Mouse (Mus musculus) urinary bladder, adult 2 months (tissue): ENCODE data around the gene Ubxn11. TPM values are rescaled to one million over a fixed set of nuclear protein-coding genes. Genes with fewer than 3 reads are reported as not detected.
"Not testable (repeated sequence)": the region's sequence is repeated elsewhere in the genome, so short reads cannot be mapped to it uniquely, and the experiment has no call there.

Source experiments
- DNase-seq: peaks from one replicate; pipeline ENCODE4 v3.0.0; 2022; ENCODE audit warnings: low spot score
- polyA plus RNA-seq: library from polyadenylated mRNA; depleted of rRNA; stranded (reverse); fragments of >200 nt; gene quantifications from 2 replicates; pipeline ENCODE4 v1.2.3, GENCODE M21; 2012; rRNA removed

Ubxn11 gene
- polyA plus RNA-seq, 1 experiment, result 4.2 TPM

GRCm38 (mm10) chr4:134144297-134144696 is 41.9 kb downstream of the Ubxn11 start:
- not testable (repeated sequence) for DNase-seq

- DNase-seq, result no peak
These were observed 47.0 kb downstream of the Ubxn11 start for GRCm38 (mm10) chr4:134149389-134149788.

GRCm38 (mm10) chr4:134152112-134152511 is 49.7 kb downstream of the Ubxn11 start:
- no peak for DNase-seq

- DNase-seq, result no peak
These were observed 51.3 kb downstream of the Ubxn11 start for GRCm38 (mm10) chr4:134153656-134154055.

GRCm38 (mm10) chr4:134154354-134154753 is 52.0 kb downstream of the Ubxn11 start:
- no peak for DNase-seq

- DNase-seq, result no peak
These were observed 53.2 kb downstream of the Ubxn11 start for GRCm38 (mm10) chr4:134155531-134155930.

- DNase-seq, result no peak
These were observed 53.6 kb downstream of the Ubxn11 start for GRCm38 (mm10) chr4:134155961-134156465.

- no peak for DNase-seq
These were observed 54.4 kb downstream of the Ubxn11 start for GRCm38 (mm10) chr4:134156744-134157143.

- no peak for DNase-seq
These were observed 55.2 kb downstream of the Ubxn11 start for GRCm38 (mm10) chr4:134157558-134157957.

GRCm38 (mm10) chr4:134158774-134159173 is 56.4 kb downstream of the Ubxn11 start:
- no peak for DNase-seq

GRCm38 (mm10) chr4:134160071-134160470 is 57.7 kb downstream of the Ubxn11 start:
- peak; percentile 28 for DNase-seq

- DNase-seq, result no peak
These were observed 62.2 kb downstream of the Ubxn11 start for GRCm38 (mm10) chr4:134164591-134164990.

GRCm38 (mm10) chr4:134165024-134165423 is 62.7 kb downstream of the Ubxn11 start:
- no peak for DNase-seq

GRCm38 (mm10) chr4:134165548-134166465 is 63.4 kb downstream of the Ubxn11 start:
- no peak for DNase-seq

GRCm38 (mm10) chr4:134166906-134167305 is 64.5 kb downstream of the Ubxn11 start:
- DNase-seq, result no peak

- DNase-seq, result no peak
These were observed 70.0 kb downstream of the Ubxn11 start for GRCm38 (mm10) chr4:134172391-134172790.

Other genes with a start within 250 kb of the Ubxn11 start
- 15.9 and 17.9 TPM in 2 replicates for gene Rps6ka1, start 214.8 kb upstream of the Ubxn11 start, polyA plus RNA-seq
- 131 and 148 TPM in 2 replicates for gene Hmgn2, start 133.9 kb upstream of the Ubxn11 start, polyA plus RNA-seq
- gene Dhdds, start 101.7 kb upstream of the Ubxn11 start, polyA plus RNA-seq, result 35.0 and 35.6 TPM in 2 replicates
- not detected in 2 replicates for gene Lin28a, start 83.7 kb upstream of the Ubxn11 start, polyA plus RNA-seq
- 0.37 and 0.44 TPM in 2 replicates for gene Zfp683, start 48.7 kb upstream of the Ubxn11 start, polyA plus RNA-seq
- 11.8 and 17.7 TPM in 2 replicates for gene Crybg2, start 41.8 kb upstream of the Ubxn11 start, polyA plus RNA-seq
- gene Cd52, start 7.5 kb upstream of the Ubxn11 start, polyA plus RNA-seq, result 31.3 and 32.6 TPM in 2 replicates
- 337 and 349 TPM in 2 replicates for gene Sh3bgrl3, start 26.2 kb downstream of the Ubxn11 start, polyA plus RNA-seq
- gene Cep85, start 84.5 kb downstream of the Ubxn11 start, polyA plus RNA-seq, result 22.9 and 23.6 TPM in 2 replicates
- not detected in 2 replicates for gene Gm7534, start 100.4 kb downstream of the Ubxn11 start, polyA plus RNA-seq
- gene Catsper4, start 124.8 kb downstream of the Ubxn11 start, polyA plus RNA-seq, result 0.50 and 1.0 TPM in 2 replicates
- gene Cnksr1, start 135.8 kb downstream of the Ubxn11 start, polyA plus RNA-seq, result 11.5 and 13.1 TPM in 2 replicates
- gene E130218I03Rik, start 141.1 kb downstream of the Ubxn11 start, polyA plus RNA-seq, result not detected in 2 replicates
- 8.9 and 11.0 TPM in 2 replicates for gene Zfp593, start 143.0 kb downstream of the Ubxn11 start, polyA plus RNA-seq
- not detected in 2 replicates for gene Gm30191, start 144.4 kb downstream of the Ubxn11 start, polyA plus RNA-seq
- gene Grrp1, start 151.5 kb downstream of the Ubxn11 start, polyA plus RNA-seq, result 13.7 TPM in 2 replicates
- gene Pdik1l, start 185.3 kb downstream of the Ubxn11 start, polyA plus RNA-seq, result 5.8 and 7.5 TPM in 2 replicates
- gene Trim63, start 212.6 kb downstream of the Ubxn11 start, polyA plus RNA-seq, result 0.04 and 0.12 TPM in 2 replicates
- gene Slc30a2, start 240.6 kb downstream of the Ubxn11 start, polyA plus RNA-seq, result 0.06 and 0.08 TPM in 2 replicates